Mouse (Mus musculus): ENCODE measurements around the gene Scel. TPM values are rescaled to one million over a fixed set of nuclear protein-coding genes. Genes with fewer than 3 reads are reported as not detected.

Scel gene
- polyA plus RNA-seq, 1 experiment: not detected

GRCm38 (mm10) chr14:103568433-103568832 is 55.3 kb downstream of the Scel start:
- Histone ChIP-seq H3K27me3 (ENCODE audit: control insufficient read depth, insufficient read depth, insufficient read length) (no peaks in the 10 kb centered on the region), H3ac (ENCODE audit: control insufficient read depth, insufficient read length) (no peak overlapping the region), H3K79me2 (ENCODE audit: control insufficient read depth, insufficient read depth) (no peaks in the 10 kb centered on the region), H3K36me3 (ENCODE audit: control insufficient read depth, insufficient read depth) (no peaks in the 10 kb centered on the region), H3K4me3 (no peak overlapping the region), H3K4me2 (ENCODE audit: low read depth) (no peak overlapping the region)
- TF ChIP-seq USF1 (IDR thresholded peaks at IDR 0.05; ENCODE audit: low read depth) (no peak), CEBPB (IDR thresholded peaks at IDR 0.05; ENCODE audit: insufficient read depth, poor library complexity, severe bottlenecking) (no peak), SRF (IDR thresholded peaks at IDR 0.05; ENCODE audit: control insufficient read depth, insufficient read length, low read depth) (no peak), TCF3 (IDR thresholded peaks at IDR 0.05; ENCODE audit: insufficient read length, low read depth) (no peak), POLR2A (IDR thresholded peaks at IDR 0.05; ENCODE audit: insufficient read length, low read depth) (no peak), MYOD1 (IDR thresholded peaks at IDR 0.05; ENCODE audit: control insufficient read depth in 1 of 3, insufficient read length in 2 of 3, low read depth in 2 of 3) (no peak), TCF12 (IDR thresholded peaks at IDR 0.05; ENCODE audit: insufficient read depth, poor library complexity, severe bottlenecking) (no peak), MAX (IDR thresholded peaks at IDR 0.05; ENCODE audit: low read depth) (no peak), POLR2AphosphoS2 (IDR thresholded peaks at IDR 0.05; ENCODE audit: insufficient read length, low read depth) (no peak), E2F4 (IDR thresholded peaks at IDR 0.05; ENCODE audit: insufficient read depth) (no peak), MYOG (IDR thresholded peaks at IDR 0.05; ENCODE audit: control insufficient read depth in 1 of 3, insufficient read depth in 1 of 3, insufficient read length in 2 of 3, low read depth in 2 of 3) (no peak), REST (IDR thresholded peaks at IDR 0.05; ENCODE audit: insufficient read depth, insufficient read length) (no peak)

- Histone ChIP-seq H3K79me2 (ENCODE audit: control insufficient read depth, insufficient read depth) (no peaks in the 10 kb centered on the region), H3ac (ENCODE audit: control insufficient read depth, insufficient read length) (no peak overlapping the region), H3K27me3 (ENCODE audit: control insufficient read depth, insufficient read depth, insufficient read length) (no peaks in the 10 kb centered on the region), H3K4me2 (ENCODE audit: low read depth) (no peak overlapping the region), H3K36me3 (ENCODE audit: control insufficient read depth, insufficient read depth) (no peaks in the 10 kb centered on the region), H3K4me3 (no peak overlapping the region)
- no peak for TF ChIP-seq MYOG (IDR thresholded peaks at IDR 0.05; ENCODE audit: control insufficient read depth in 1 of 3, insufficient read depth in 1 of 3, insufficient read length in 2 of 3, low read depth in 2 of 3)
These were observed 58.6 kb downstream of the Scel start for GRCm38 (mm10) chr14:103571598-103572320.

DNA sequence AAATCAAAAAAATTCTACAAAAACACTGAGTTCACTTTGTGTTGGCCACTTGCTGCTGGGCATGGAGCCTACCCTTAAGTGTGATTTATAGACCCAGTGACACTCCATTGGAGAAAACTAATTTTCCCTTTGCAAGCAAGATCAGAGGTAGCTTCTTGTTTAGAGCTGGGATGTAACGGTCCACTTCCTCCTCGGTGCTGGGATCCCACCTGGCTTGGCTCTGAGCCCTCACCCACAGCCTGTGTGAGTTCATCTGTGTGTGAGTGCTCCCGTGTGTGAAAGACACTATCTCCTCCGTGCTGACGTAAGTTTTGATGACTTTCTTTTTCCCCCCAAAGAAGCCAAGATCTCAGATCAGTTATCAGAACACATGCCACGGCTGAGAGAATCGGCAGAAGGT is 62.7 kb downstream of the Scel start:
- TF ChIP-seq MYOG (IDR thresholded peaks at IDR 0.05; ENCODE audit: control insufficient read depth in 1 of 3, insufficient read depth in 1 of 3, insufficient read length in 2 of 3, low read depth in 2 of 3) (no peak), REST (IDR thresholded peaks at IDR 0.05; ENCODE audit: insufficient read depth, insufficient read length) (no peak), TCF3 (IDR thresholded peaks at IDR 0.05; ENCODE audit: insufficient read length, low read depth) (no peak), MYOD1 (IDR thresholded peaks at IDR 0.05; ENCODE audit: control insufficient read depth in 1 of 3, insufficient read length in 2 of 3, low read depth in 2 of 3) (no peak), POLR2AphosphoS2 (IDR thresholded peaks at IDR 0.05; ENCODE audit: insufficient read length, low read depth) (no peak), POLR2A (IDR thresholded peaks at IDR 0.05; ENCODE audit: insufficient read length, low read depth) (no peak), CEBPB (IDR thresholded peaks at IDR 0.05; ENCODE audit: insufficient read depth, poor library complexity, severe bottlenecking) (no peak), SRF (IDR thresholded peaks at IDR 0.05; ENCODE audit: control insufficient read depth, insufficient read length, low read depth) (no peak), MAX (IDR thresholded peaks at IDR 0.05; ENCODE audit: low read depth) (no peak), USF1 (IDR thresholded peaks at IDR 0.05; ENCODE audit: low read depth) (no peak), TCF12 (IDR thresholded peaks at IDR 0.05; ENCODE audit: insufficient read depth, poor library complexity, severe bottlenecking) (no peak), E2F4 (IDR thresholded peaks at IDR 0.05; ENCODE audit: insufficient read depth) (no peak)
- H3ac ChIP-seq (ENCODE audit: control insufficient read depth, insufficient read length): no peak overlapping the region
- no peaks in the 10 kb centered on the region for H3K27me3 ChIP-seq (ENCODE audit: control insufficient read depth, insufficient read depth, insufficient read length)
- no peaks in the 10 kb centered on the region for H3K79me2 ChIP-seq (ENCODE audit: control insufficient read depth, insufficient read depth)
- no peak overlapping the region for H3K4me2 ChIP-seq (ENCODE audit: low read depth)
- no peaks in the 10 kb centered on the region for H3K36me3 ChIP-seq (ENCODE audit: control insufficient read depth, insufficient read depth)
- H3K4me3 ChIP-seq: no peak overlapping the region

- H3K4me2 ChIP-seq (ENCODE audit: low read depth): no peak overlapping the region
- no peaks in the 10 kb centered on the region for H3K79me2 ChIP-seq (ENCODE audit: control insufficient read depth, insufficient read depth)
- H3K27me3 ChIP-seq (ENCODE audit: control insufficient read depth, insufficient read depth, insufficient read length): no peaks in the 10 kb centered on the region
- H3K4me3 ChIP-seq: no peak overlapping the region
- no peaks in the 10 kb centered on the region for H3K36me3 ChIP-seq (ENCODE audit: control insufficient read depth, insufficient read depth)
- H3ac ChIP-seq (ENCODE audit: control insufficient read depth, insufficient read length): no peak overlapping the region
- TF ChIP-seq TCF12 (IDR thresholded peaks at IDR 0.05; ENCODE audit: insufficient read depth, poor library complexity, severe bottlenecking) (no peak), CEBPB (IDR thresholded peaks at IDR 0.05; ENCODE audit: insufficient read depth, poor library complexity, severe bottlenecking) (no peak), MAX (IDR thresholded peaks at IDR 0.05; ENCODE audit: low read depth) (no peak), TCF3 (IDR thresholded peaks at IDR 0.05; ENCODE audit: insufficient read length, low read depth) (no peak), POLR2A (IDR thresholded peaks at IDR 0.05; ENCODE audit: insufficient read length, low read depth) (no peak), REST (IDR thresholded peaks at IDR 0.05; ENCODE audit: insufficient read depth, insufficient read length) (no peak), MYOG (IDR thresholded peaks at IDR 0.05; ENCODE audit: control insufficient read depth in 1 of 3, insufficient read depth in 1 of 3, insufficient read length in 2 of 3, low read depth in 2 of 3) (no peak), E2F4 (IDR thresholded peaks at IDR 0.05; ENCODE audit: insufficient read depth) (no peak), POLR2AphosphoS2 (IDR thresholded peaks at IDR 0.05; ENCODE audit: insufficient read length, low read depth) (no peak), MYOD1 (IDR thresholded peaks at IDR 0.05; ENCODE audit: control insufficient read depth in 1 of 3, insufficient read length in 2 of 3, low read depth in 2 of 3) (no peak), USF1 (IDR thresholded peaks at IDR 0.05; ENCODE audit: low read depth) (no peak), SRF (IDR thresholded peaks at IDR 0.05; ENCODE audit: control insufficient read depth, insufficient read length, low read depth) (no peak)
These were observed 63.9 kb downstream of the Scel start for GRCm38 (mm10) chr14:103577011-103577410.
